Mouse (Mus musculus): ENCODE measurements around the gene Cmtm2b. TPM values are rescaled to one million over a fixed set of nuclear protein-coding genes. Genes with fewer than 3 reads are reported as not detected.

The Cmtm2b gene
- total and polyA plus RNA-seq, 2 experiments = not detected

DNA sequence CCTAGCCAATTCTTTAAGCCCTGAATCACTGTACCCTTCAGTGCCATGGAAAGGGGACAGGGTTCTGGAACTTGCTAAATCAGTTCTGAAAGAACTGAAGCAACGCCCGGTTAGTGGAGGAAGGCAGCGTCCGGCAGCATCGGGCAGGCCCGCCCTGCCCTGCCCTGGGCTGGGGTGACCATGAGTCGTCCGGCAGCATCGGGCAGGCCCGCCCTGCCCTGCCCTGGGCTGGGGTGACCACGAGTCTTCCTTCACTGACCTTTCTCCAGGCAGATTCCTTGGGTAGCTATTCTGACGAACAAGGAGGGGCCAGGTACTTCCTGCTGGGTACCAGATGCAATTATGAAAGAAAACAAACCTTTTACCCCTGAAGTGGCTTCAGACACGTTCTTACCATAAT lies 28.0 kb downstream of the Cmtm2b start:
- 76% methylated on average over 13 of the region's 13 CpGs for WGBS
- no peaks in the 10 kb centered on the region for H3K27me3 ChIP-seq (ENCODE audit: control insufficient read depth, insufficient read depth, low read length)
- H3K27ac ChIP-seq (replicated peaks; ENCODE audit: insufficient read depth, low read depth, low read length) = no peak overlapping the region
- H3K79me2 ChIP-seq (ENCODE audit: control insufficient read depth, insufficient read depth, low read length) = no peaks in the 10 kb centered on the region
- H3K4me3 ChIP-seq (ENCODE audit: insufficient read depth, low read depth, low read length) = no peak overlapping the region
- no peaks in the 10 kb centered on the region; the same call in 1 of the 2 replicates for H3K36me3 ChIP-seq (ENCODE audit: control insufficient read depth, insufficient read depth, low read length)
- no peak overlapping the region for H3K9ac ChIP-seq (ENCODE audit: low read depth, low read length)
- no peaks in the 10 kb centered on the region for H3K4me1 ChIP-seq (ENCODE audit: control insufficient read depth, insufficient read depth, low read length)
- TF ChIP-seq POLR2A (IDR thresholded peaks at IDR 0.05; ENCODE audit: extremely low read depth, insufficient read depth, low read length) (no peak), CTCF (IDR thresholded peaks at IDR 0.05; ENCODE audit: low read depth, low read length) (no peak)
- DNase-seq (ENCODE audit: extremely low read depth, low read depth, low spot score) = no peak

DNA sequence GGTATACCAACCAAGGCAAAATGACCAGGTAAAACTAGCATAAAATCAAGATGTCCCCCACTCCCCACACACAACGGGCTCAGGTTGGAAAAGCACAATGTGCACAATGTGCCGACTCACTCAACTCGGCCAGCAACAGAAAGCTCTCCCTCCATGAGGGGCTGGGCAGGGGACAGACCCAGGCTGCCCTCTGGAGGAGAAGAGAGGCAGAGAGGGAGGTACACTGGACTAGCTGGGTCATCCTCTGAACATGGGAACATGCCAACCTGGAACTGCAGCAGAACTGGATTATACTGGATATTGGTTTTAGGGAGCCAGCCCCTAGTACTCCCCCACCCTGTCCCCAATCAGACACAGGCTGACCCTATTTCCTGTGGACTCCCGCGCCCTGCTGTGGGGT lies 31.2 kb downstream of the Cmtm2b start:
- Histone ChIP-seq H3K27me3 (ENCODE audit: control insufficient read depth, insufficient read depth, low read length) (no peaks in the 10 kb centered on the region), H3K79me2 (ENCODE audit: control insufficient read depth, insufficient read depth, low read length) (no peaks in the 10 kb centered on the region), H3K4me3 (ENCODE audit: insufficient read depth, low read depth, low read length) (no peak overlapping the region), H3K36me3 (ENCODE audit: control insufficient read depth, insufficient read depth, low read length) (no peaks in the 10 kb centered on the region; the same call in 1 of the 2 replicates), H3K27ac (replicated peaks; ENCODE audit: insufficient read depth, low read depth, low read length) (no peak overlapping the region), H3K9ac (ENCODE audit: low read depth, low read length) (no peak overlapping the region), H3K4me1 (ENCODE audit: control insufficient read depth, insufficient read depth, low read length) (no peaks in the 10 kb centered on the region)
- 63% methylated on average over 5 of the region's 5 CpGs for WGBS
- TF ChIP-seq POLR2A (IDR thresholded peaks at IDR 0.05; ENCODE audit: extremely low read depth, insufficient read depth, low read length) = no peak
- peak; percentile 25 for TF ChIP-seq CTCF (IDR thresholded peaks at IDR 0.05; ENCODE audit: low read depth, low read length)
- no peak for DNase-seq (ENCODE audit: extremely low read depth, low read depth, low spot score)

DNA sequence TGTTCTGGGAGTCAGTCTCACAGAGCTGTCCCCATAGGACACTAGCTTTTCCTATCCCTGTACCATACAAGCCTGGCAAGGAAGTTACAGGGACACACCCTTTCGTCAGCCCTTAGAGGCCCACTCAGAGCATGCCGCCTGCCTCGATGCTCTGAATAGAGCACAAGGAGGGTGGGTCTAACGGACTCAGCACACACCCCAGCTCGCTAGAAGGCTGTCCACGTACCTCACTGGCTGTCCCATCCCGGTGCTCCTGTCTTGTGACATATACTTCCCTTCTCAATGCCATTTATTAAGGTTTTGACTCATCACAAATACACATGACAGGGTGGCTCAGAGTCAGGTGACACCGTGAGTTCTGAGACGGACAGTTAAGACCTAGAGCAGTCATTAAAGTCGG lies 32.5 kb downstream of the Cmtm2b start:
- H3K4me3 ChIP-seq (ENCODE audit: insufficient read depth, low read depth, low read length) = no peak overlapping the region
- TF ChIP-seq CTCF (IDR thresholded peaks at IDR 0.05; ENCODE audit: low read depth, low read length) (no peak), POLR2A (IDR thresholded peaks at IDR 0.05; ENCODE audit: extremely low read depth, insufficient read depth, low read length) (no peak)
- 92% methylated on average over 10 of the region's 10 CpGs for WGBS

DNA sequence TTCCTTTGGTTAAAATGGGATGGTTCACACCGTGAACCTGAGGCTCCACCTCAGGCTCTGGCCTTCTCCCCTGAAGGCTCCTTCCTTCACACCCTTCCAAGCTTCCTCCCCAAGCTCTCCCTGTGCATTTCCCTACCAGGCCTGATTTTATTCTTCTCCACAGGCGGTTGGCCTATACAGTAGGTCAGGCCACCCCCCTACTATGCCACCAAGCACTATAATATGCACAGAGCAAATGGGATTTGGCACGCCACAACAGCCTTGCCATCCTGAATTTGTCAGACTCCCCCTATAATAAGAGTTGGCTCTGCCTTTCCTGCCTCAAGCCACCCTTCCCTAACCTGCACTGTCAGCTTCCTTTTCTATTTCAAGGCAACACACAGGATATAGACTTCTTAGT lies 36.6 kb downstream of the Cmtm2b start:
- H3K4me3 ChIP-seq (ENCODE audit: insufficient read depth, low read depth, low read length) = no peak overlapping the region
- WGBS = 87% methylated on average over 3 of the region's 3 CpGs
- H3K79me2 ChIP-seq (ENCODE audit: control insufficient read depth, insufficient read depth, low read length) = peaks cover 13% of the 10 kb centered on the region
- no peak for TF ChIP-seq CTCF (IDR thresholded peaks at IDR 0.05; ENCODE audit: low read depth, low read length)
- TF ChIP-seq POLR2A (IDR thresholded peaks at IDR 0.05; ENCODE audit: extremely low read depth, insufficient read depth, low read length) = no peak
- DNase-seq (ENCODE audit: extremely low read depth, low read depth, low spot score) = no peak
- H3K9ac ChIP-seq (ENCODE audit: low read depth, low read length) = no peak overlapping the region
- no peaks in the 10 kb centered on the region; the same call in 1 of the 2 replicates for H3K36me3 ChIP-seq (ENCODE audit: control insufficient read depth, insufficient read depth, low read length)
- H3K27me3 ChIP-seq (ENCODE audit: control insufficient read depth, insufficient read depth, low read length) = no peaks in the 10 kb centered on the region
- no peak overlapping the region for H3K27ac ChIP-seq (replicated peaks; ENCODE audit: insufficient read depth, low read depth, low read length)
- H3K4me1 ChIP-seq (ENCODE audit: control insufficient read depth, insufficient read depth, low read length) = peaks cover 9% of the 10 kb centered on the region

More for the DNA sequence above, 32.5 kb downstream of the Cmtm2b start:
- no peak overlapping the region for H3K27ac ChIP-seq (replicated peaks; ENCODE audit: insufficient read depth, low read depth, low read length)
- no peaks in the 10 kb centered on the region; the same call in 1 of the 2 replicates for H3K36me3 ChIP-seq (ENCODE audit: control insufficient read depth, insufficient read depth, low read length)
- no peak overlapping the region for H3K9ac ChIP-seq (ENCODE audit: low read depth, low read length)
- H3K4me1 ChIP-seq (ENCODE audit: control insufficient read depth, insufficient read depth, low read length) = peaks cover under 1% of the 10 kb centered on the region; the same call in 1 of the 2 replicates
- no peak for DNase-seq (ENCODE audit: extremely low read depth, low read depth, low spot score)
- H3K79me2 ChIP-seq (ENCODE audit: control insufficient read depth, insufficient read depth, low read length) = peaks cover under 1% of the 10 kb centered on the region; the same call in 1 of the 2 replicates
- no peaks in the 10 kb centered on the region for H3K27me3 ChIP-seq (ENCODE audit: control insufficient read depth, insufficient read depth, low read length)

DNA sequence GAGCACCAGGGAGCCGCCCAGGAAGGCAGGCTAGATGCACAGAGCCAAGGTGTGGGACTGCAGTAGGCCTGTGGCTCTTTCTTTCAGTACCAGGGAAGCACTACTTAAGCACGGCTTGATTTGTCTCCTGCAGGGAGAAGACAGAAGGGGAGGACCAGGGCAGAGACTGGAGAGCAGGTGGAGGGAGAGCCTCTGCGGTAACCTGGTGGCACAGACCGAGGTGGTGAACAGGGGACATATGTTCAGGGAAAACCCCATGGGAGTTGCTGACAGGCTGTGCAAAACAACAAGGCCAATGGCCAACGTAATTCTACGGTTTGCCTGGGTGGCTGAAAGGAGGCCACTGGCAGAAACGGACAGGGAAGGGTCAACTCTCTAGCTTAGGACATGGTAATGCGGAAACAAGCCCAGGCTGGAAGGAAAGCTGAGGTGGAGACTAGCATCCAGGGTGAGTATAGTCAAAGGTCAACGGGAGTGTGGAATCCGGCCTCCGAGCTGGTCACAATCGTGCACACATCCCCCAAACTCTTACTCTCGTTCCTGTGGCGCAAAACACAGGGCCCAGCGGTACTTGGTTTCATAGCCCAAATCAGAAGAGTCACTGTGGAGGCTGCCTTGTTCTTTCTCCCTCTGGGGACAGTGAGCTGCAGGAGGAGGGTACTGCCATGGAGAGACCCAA lies 37.9 kb downstream of the Cmtm2b start:
- no peak overlapping the region for H3K4me3 ChIP-seq (ENCODE audit: insufficient read depth, low read depth, low read length)
- H3K9ac ChIP-seq (ENCODE audit: low read depth, low read length) = no peak overlapping the region
- no peak for TF ChIP-seq POLR2A (IDR thresholded peaks at IDR 0.05; ENCODE audit: extremely low read depth, insufficient read depth, low read length)
- TF ChIP-seq CTCF (IDR thresholded peaks at IDR 0.05; ENCODE audit: low read depth, low read length) = no peak
- H3K4me1 ChIP-seq (ENCODE audit: control insufficient read depth, insufficient read depth, low read length) = peaks cover 10% of the 10 kb centered on the region
- peaks cover 16% of the 10 kb centered on the region for H3K79me2 ChIP-seq (ENCODE audit: control insufficient read depth, insufficient read depth, low read length)
- peak; percentile 51 for DNase-seq (ENCODE audit: extremely low read depth, low read depth, low spot score)
- H3K27ac ChIP-seq (replicated peaks; ENCODE audit: insufficient read depth, low read depth, low read length) = no peak overlapping the region
- WGBS = 46% methylated on average over 15 of the region's 15 CpGs
- no peaks in the 10 kb centered on the region for H3K27me3 ChIP-seq (ENCODE audit: control insufficient read depth, insufficient read depth, low read length)
- no peaks in the 10 kb centered on the region for H3K36me3 ChIP-seq (ENCODE audit: control insufficient read depth, insufficient read depth, low read length)

DNA sequence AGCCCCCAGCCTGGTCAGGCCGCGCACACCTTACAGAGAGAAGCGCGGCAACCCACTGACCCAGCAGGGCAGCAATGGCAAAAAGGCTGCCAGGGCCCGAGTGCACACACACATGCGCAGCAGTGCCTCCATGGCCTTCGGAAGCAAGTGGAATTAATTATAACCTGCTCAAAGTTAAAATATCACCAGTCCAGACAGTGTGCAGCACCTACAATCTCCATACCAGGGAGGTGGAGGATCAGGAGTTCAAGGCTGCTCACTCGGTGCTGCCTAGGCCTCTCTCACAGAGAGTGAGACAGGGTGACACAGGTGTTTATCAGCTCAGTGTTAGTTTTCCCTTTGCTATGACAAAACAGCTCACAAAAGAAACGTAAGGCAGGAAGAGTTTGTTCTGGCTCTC lies 43.7 kb downstream of the Cmtm2b start:
- Histone ChIP-seq H3K27ac (replicated peaks; ENCODE audit: insufficient read depth, low read depth, low read length) (no peak overlapping the region), H3K36me3 (ENCODE audit: control insufficient read depth, insufficient read depth, low read length) (no peaks in the 10 kb centered on the region), H3K4me3 (ENCODE audit: insufficient read depth, low read depth, low read length) (no peak overlapping the region), H3K9ac (ENCODE audit: low read depth, low read length) (no peak overlapping the region), H3K79me2 (ENCODE audit: control insufficient read depth, insufficient read depth, low read length) (peaks cover 43% of the 10 kb centered on the region), H3K27me3 (ENCODE audit: control insufficient read depth, insufficient read depth, low read length) (no peaks in the 10 kb centered on the region), H3K4me1 (ENCODE audit: control insufficient read depth, insufficient read depth, low read length) (peaks cover 4% of the 10 kb centered on the region)
- no peak for TF ChIP-seq POLR2A (IDR thresholded peaks at IDR 0.05; ENCODE audit: extremely low read depth, insufficient read depth, low read length)
- no peak for TF ChIP-seq CTCF (IDR thresholded peaks at IDR 0.05; ENCODE audit: low read depth, low read length)
- 80% methylated on average over 9 of the region's 9 CpGs for WGBS
- no peak for DNase-seq (ENCODE audit: extremely low read depth, low read depth, low spot score)
